Mouse (Mus musculus) brain, embryonic 18.5 days (tissue): ENCODE results near the gene Grhl1.
"Not testable (repeated sequence)": the region's sequence is repeated elsewhere in the genome, so short reads cannot be mapped to it uniquely, and the experiment has no call there.

Experiments
- DNase-seq: peaks from one replicate; pipeline ENCODE4 v3.0.0-alpha.2; 2012; ENCODE audit warnings: low read depth, low spot score

Gene Grhl1

DNA sequence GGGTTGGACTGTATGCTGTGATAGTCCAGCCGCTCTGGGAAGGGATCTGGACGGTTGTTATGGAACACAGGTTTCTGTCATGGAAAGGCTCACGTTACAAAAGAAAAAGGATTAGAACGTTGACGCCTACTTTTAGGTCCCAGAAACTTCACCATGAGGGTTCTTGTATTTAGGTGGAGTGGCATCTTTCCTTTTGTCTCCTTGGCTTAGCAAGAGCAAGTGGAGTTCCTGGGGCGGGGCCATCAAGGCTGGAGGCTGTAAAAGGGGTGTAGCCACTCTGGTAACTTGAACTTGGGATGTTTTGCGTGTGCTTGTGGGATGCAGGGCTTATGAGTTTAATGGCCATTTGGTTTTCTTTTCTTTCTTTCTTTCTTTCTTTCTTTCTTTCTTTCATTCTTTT is 18.3 kb downstream of the Grhl1 start:
- no peak for DNase-seq

DNA sequence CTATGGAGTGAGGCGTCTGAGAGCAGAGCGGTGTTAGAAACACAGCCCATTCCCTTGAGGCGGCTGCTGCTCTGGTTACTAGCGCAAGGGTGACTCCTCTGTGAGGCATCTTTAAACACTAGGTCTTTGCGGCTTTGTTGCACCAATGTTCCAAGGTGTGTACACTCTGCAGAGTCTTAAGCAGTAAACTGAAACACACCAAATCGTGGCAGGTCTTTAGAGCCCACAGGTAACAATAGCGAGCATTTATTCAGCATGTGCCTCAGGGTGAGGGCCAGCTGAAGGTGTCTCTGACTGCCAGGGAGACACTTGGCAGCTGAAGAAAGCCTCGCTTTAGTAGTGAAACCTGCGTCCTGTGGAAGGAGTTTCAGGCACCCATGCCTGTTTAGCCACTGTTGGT is 20.0 kb downstream of the Grhl1 start:
- no peak for DNase-seq

DNA sequence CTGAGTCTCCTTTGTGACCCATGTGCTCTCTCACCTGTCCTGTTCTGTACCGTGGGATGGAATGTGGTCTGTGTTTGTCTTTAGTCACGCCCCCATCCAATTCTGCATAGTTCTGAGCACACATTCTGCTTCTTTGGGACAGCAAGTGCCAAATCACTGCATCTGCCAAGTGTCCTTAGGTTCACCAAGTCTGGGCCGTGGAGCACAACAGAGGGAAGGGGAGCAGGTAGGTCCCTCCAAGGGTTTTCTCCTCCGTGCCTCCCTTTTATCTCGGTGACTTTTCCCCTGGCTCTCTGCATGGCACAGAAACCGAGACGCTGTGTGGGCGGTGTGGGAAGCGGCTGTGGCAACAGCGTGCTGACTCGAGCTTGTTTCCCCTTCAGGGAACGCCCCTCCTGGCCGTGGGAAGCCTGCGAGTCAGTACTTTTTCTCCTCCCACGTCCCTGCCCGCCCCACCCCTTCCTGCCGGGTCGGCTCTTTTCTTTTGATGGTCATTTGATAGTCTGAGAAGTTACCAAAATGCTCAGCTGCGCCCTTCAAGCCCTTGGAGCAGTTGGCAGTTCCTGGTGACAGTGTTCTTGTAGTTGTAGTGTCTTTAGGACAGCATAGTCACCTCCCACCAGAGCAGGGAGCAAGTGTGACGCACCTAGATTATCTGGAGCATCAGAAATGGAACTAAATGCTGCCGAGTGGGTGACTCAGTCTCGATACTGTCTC is 21.0 kb downstream of the Grhl1 start:
- no peak for DNase-seq

DNA sequence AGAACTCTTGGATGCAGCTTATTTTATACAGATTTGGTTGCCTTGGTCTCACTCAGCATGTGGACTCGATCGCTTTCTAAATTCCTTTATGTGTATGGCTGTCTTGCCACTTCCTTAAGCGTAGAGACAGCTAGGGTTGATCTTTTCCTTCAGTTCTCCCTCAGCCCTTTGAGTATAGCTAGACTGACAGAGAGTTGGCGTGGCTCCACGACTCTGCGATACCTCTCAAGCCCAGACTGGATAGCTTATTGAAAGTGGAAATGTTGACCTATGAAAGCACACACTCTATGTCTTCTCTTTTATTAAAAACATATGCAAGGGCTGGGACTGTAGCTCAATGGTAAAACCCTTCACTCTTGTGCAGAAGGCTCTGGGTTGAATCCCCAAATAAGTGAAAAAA is 25.3 kb downstream of the Grhl1 start:
- DNase-seq = no peak

DNA sequence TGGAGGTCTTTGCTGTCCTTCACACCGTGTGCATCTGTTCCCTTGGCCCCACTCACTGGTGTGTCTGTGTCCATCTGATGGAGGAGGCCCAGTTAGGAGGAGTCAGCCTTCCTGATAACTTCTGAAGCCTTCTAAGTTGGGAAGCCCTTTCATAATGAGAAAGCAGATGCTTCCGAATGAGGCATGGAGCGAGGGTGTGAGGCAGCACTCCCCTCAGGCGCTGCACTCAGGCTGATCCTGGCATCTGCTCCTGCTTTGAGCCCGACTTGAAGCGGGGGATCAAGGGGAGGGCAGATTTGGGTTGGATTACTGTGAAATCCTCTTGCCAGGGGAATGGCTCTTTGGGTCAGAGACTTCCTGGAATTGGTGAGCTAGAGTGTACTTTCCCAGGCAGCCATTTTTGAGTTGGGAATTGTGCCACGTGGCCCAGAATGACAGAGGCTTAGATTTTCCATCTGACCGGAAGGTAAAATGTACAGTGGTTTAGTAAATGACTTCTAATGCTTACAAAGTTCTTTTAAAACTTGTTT is 27.3 kb downstream of the Grhl1 start:
- no peak for DNase-seq

DNA sequence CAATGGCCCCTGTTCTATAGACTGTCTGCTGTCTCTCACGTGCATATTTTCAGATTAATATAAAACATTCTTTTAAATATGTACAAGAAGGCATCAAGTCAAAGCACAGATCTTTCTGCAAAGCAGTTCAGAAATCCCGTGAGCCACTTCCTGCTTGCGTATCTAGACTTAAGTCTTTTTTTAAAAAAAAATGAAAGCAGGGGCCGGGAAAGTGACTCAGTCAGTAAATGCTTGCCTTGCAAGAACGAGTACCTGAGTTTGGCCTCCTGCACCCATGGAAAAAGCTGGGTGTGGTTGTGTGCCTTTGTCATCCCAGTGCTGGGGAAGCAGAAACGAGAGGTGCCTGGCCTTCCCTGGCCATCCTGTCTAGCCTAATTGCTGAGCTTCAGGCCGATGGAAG is 28.0 kb downstream of the Grhl1 start:
- no peak for DNase-seq

DNA sequence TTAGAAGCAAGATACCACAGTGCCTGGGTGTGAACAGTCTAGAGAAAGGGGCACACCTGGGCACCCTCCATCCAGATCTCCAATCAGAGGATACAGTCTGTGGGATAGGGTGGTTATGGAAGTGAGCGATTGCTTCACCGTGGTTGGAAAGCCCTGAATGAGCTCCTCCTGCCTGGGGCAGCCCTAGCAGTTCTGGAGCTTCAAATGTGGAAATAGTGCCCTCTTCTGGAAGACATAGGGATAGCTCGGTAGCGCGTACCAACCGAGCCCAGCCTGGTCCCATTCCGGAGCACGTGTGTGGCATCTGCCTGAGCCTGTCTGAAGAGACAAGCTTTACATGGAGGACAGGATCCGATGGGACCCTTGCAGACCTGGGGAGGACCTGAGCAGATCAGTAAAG is 28.7 kb downstream of the Grhl1 start:
- DNase-seq = no peak

DNA sequence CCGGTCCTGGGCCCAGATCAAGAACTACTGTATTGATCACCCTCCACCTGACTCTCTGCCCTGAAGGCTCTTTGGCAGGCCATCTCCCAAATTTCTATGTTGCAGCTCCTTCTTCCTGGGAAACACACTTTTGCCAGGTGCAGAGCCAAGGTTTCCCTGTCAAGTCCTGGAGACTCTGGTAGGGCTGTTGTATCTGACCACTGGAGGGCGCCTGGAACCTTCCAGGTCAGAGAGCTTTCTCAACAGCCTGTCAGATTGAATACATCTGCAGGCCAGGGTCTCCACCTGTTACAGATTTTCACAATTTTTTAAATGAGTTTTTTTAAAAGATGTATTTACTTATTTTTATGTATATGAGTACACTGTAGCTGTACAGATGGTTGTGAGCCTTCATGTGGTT is 31.2 kb downstream of the Grhl1 start:
- DNase-seq = no peak

DNA sequence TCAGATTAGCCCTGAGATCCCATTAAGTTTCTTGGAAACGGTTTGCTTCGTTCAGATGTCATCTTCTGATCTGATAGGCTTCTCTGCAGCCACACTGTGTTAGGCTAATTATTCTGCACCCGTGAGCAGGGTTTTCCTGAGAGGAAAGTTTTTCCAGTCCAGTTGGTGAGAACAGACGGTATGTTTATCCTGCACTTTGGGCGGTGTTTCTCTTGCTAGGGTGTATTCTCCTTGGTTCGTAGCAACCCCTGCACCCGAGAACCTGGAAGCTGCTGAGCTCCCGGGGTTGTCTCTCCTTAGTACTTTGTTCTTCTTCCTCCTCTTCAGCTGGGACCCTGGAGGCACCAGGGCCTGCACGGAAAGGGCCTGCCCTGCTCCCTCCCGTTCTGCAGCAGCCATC is 34.1 kb downstream of the Grhl1 start:
- DNase-seq = no peak

DNA sequence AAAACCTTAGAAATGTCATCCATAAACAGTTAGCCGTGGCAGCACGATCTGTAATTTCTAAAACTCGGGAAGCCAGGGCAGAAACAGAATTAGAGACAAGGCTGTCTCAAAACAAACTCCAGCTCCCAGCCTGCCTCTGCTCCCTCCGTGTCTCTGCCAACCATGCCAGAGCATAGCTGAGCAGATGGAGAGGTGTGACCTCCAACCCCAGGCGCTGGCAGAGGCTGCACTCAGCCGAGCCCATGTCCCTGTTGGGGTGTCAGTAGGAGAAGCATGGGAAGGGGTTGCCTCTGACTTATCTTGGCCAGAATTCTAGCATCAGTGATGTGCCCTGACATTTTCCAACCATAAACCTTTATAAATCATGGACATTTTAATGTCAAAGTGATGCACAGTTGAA is 40.5 kb downstream of the Grhl1 start:
- DNase-seq = no peak

DNA sequence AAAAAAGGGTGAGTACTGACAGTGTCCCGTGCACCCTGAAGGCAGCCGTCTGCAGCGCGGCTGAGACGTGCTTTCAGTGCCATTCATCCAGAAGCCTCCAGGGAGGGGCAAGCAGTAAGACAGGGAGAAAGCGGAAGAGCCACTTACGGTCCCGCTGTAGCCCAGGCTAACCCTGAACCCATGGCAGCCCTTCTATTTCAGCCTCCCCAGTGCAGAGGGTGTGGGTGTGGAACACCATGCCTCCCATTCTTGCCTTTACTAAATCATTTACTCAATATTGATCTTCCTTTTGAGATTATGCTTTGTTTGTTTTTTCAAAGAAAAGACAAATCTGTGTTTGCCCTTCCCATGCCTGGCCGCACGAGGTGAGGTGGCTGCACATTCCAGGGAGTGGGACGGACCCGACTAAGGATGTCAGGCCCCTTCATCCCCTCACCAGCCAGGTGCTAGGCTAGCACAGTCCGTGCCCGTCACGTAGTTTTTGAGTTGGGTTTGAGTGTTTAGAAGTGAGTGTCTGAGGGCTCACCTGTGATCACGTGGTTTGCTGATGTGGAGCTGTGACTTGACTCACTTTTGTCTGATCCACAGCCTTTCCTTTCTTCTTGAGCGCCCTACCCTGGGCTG is 42.5 kb downstream of the Grhl1 start:
- no peak for DNase-seq

DNA sequence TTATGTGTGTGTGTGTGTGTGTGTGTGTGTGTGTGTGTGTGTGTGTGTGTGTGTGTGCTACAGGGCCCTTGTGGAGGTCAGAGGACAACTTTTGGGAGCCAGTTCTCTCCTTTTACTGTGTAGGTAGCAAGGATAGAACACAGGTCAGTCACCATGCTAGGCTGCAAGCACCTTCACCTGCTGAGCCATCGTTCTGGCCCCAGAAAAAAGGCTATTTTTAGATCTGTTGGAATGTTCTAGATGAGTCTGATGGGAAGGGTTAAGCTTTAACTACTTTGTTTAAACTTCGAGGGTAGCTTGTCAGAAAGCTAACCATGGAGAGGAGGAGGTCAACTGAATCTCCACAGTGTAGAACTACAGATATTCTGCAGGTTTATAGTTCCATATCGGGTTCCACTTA is 43.1 kb downstream of the Grhl1 start:
- no peak for DNase-seq

DNA sequence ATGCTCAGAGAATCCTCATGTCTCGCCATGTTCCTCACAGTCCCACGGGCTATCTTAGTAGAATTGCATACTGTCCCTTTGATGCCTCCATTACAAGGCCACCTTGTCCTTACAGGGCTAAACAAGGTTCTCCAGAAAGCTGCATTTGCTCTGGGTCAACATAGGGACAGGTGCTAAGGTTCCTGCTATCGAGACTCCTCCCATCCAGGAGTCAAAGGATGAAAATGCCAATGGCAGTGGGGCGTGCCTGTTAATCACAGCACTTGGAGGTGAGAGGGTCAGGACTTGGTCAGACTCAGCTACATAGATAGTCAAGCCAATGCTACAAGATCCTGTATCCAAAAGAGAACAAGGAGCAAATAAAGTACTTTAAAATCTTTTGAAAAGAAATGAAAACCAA is 47.4 kb downstream of the Grhl1 start:
- DNase-seq = no peak

DNA sequence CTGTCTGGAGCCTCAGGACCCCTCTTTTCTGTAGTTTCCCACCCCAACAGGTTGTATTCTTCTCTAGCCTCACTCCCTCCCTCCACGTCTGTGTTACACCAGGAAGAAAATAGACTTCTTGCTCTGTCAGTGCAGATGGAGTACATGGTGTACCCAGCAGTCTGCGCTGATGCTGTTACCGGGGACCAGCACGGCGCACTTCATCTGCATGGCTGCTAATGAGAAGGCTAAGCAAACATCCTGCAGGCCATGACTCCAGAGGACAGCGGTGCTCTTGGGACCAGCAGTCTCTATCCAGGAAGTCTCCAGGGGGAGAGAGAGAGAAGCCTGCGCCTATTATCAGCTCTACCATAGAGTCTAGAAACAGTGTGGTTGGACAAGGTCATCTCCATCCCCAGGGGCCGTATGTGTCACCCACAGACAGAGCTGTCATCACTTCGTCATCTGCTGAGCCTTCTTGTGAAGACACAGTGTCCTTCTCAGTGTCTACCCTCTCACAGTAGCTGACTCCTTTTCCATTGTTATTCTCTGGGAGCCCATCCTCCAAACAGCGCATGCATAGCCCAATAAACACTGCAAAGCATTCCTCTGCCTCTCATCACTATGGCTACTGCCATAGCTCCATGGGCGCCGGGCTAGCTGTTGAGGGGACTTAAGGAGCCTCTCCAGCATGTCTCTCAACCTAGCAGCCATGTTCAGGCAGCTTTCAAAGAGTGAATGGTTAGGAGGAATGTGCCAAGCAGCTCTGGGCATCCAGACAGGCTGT is 51.6 kb downstream of the Grhl1 start:
- no peak for DNase-seq

DNA sequence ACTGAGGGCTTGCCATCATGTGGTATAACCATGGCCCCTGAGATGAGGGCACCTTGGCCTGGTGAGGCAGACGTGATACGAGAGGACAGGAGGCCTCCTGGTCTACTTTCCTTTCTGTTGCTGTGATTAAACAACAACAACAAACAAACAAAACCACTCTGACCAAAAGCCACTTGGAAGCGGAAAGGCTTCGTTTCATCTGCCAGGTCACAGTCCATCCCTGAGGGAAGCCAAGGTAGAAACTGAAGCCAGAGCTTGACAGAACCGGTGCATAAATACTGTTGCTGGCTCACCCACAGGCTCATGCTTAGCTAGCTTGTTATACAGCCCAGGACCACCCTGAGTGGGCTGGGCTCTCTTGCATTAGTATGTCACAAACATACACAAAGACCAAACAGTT is 54.3 kb downstream of the Grhl1 start:
- no peak for DNase-seq

DNA sequence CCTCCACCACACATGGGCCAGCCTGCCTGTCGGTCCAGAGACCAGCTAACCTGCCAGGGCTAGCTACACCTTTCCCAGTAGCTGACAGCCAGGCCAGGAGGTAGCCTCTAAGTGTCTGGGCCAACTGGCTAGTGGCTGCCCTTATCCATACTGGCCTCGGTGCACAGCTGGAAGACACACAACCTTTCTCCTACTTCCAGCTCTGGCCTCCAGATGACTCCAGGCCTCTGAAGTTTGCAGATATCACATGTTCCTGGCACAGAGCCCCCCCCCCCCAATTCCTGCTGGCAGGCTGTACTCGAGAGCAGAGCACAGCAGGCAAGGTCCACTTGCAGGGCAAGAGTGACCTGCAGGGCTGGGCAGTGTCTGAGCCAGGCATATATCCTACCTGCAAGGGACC is 55.1 kb downstream of the Grhl1 start:
- no peak for DNase-seq

DNA sequence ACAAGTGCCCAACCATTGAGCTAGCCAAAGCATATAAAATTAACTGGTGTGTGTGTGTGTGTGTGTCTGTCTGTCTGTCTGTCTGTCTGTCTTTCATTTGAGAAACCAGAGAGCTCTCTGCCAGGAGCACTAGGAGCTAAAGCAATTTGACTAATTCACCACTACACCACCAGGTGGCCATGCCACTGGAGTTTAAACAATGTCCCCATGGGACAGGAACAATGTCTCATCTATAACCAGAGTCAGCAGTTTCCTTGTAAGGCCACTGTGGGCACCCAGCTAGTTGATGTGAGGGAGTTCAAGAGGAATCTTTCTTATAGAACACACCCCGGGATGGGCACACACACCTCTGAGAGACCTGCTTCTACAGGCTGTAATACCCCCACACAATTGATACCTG is 58.1 kb downstream of the Grhl1 start:
- DNase-seq = no peak

DNA sequence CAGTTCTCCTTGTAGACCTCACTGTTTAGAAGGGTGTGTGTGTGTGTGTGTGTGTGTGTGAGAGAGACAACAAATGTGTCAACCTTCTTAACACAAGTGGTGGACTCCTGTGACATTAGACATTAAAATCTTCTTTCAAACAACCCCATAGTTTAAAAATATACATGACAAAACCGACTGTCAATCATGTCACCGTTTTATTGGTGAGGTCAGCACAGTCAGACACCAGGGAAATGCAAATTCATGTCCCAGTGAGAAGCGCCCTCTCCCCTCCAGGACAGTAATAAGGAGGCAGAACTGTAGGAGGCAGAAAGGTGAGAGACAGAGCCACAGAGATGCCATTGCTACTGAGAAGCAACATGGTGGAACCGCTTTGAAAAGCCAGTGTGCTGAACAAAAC is 60.3 kb downstream of the Grhl1 start:
- DNase-seq = no peak

DNA sequence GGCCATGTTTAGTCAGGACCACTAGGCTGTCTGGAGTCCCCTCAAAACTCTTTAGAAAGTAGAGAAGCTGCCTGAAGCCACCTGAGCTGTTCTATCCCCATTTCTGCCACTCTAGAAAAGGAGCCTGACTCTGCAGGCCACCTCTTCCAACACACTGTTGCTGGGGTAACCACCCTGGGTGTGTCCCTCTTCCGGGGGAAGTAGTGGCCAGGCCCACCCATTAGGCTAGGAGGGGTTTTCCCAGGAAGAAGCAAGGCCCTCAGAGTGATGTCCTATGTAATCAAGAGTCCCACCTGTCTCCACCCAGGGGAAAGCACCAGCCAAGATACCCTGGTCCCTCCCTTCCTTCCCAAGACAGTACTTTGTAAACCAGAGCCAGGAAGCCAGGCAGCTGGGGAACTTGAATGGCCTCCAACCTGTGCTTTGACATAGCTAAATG is 61.7 kb downstream of the Grhl1 start:
- DNase-seq = no peak

DNA sequence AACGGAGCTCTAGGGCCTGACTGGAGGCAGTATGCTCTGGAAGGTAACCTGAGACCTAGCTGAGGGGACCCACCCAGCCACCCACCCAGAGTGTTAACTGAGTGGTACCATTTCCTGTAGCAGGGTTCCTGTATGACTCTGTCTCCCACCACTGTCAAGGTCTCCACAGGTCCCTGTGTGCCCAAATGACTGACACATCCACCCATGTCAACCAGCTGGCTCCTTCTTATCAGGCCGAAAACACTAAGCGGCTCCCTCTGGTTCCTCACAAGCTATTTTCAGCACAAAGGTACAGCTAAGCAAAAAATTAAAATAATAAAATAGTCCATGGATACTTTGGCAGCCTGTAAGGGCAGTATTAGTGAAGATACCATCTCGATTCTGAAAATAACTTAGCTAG is 62.1 kb downstream of the Grhl1 start:
- no peak for DNase-seq

DNA sequence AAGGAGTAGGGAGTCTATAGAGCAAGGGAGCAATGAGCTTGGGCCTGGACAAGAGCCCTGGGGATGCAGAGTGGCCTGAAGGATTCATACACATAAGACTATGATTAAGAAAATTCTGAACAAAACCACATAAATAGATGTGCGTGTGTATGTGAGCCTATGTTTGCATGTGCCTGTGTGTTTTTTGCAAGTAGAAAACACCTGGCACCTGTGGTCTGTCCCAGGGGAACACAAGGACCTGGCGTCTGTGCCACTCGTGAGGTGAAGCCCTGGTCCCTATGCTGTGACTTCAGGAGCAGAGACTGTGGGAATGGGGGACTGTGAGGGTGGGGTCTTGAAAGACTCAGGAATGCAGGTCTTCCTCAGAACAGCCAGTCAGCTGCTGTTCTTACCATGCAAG is 62.6 kb downstream of the Grhl1 start:
- DNase-seq = no peak

DNA sequence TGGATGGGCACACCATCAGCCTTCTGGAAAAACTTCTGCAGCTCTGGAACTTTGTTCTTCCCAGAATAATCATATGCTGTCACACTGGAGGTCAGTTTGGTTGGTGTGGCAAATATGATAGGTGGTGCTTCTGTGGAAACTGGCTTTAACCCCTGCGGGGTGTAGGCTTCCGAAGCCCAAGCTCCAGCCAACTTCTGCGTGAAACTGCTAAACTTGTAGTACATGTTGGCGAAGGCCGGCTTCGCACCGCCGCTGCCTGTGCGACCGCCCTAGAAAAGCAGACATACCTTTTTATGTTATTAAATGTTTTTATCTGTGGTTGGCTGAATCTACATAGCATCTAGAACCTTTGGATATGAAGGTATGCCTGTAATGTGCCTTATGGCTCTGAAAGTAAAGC is 66.7 kb downstream of the Grhl1 start:
- not testable (repeated sequence) for DNase-seq

DNA sequence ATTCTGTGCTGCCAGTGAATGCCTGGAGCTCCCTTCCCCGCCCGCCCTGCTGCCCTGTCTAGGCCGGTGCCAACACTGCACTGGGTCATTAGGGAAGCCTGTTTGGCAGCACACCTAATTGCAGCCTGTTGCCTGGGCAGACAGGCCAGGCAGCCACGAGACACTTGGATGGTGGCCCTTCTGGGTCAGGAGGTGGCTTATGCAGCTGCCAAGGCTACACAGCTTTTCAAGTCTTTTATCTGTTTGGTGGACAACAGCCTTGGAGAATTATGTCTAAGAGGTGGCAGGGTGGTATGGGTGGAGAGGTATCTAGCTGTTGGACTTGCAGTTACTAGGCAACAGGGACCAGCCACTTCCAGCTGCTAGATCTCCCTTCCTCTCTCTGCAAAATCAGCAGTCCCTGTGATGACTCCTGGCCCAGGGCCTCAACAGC is 70.3 kb downstream of the Grhl1 start:
- peak; percentile 58 for DNase-seq
